Comparison of ENCODE assay signal across 14 mouse cellular contexts in the genomic region with DNA sequence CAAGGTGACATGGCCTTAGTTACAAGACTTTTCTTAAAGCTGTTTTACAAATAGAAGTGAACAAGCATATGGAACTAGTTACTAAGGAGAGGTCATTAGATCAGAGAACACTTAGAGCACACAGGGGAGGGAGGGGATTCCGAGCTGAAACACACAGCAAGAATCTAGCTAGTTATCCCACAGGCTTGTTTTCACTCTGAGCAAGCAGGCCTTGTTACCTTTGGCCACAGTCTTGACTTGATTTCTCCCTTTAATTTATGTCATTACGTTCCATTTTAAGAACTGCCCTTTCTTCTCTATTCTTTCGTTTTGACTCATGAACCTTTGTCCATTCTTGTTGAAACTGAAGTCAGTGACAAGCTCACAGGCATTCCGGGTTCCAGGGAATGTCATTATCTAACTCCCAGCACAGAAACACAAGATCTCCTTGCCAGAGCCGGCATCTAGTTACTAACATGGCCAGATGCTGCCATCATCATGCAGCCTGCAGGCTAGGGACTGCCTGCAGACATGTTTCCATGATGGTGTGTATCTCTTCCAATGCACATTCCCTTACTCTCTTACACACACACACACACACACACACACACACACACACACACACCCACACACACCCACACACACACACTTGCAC.
DNase-seq lines count a peak whose midpoint lies in the region; ATAC-seq and TF ChIP-seq lines count a peak whose summit lies in the region.
"Had no signal": no experiment of that assay in that cellular context is flagged by ENCODE, and none has a peak within 500 bp of the region (broad histone marks: within the 10 kb centered on the region; RNA-seq: fewer than 3 reads in every experiment).

No protein-coding gene starts in this region.

- ATAC-seq in heart, postnatal 0 days (ENCODE audit: insufficient read depth, low read depth), result no peak
- ATAC-seq in embryonic facial prominence, embryonic 13.5 days (ENCODE audit: insufficient number of reproducible peaks, insufficient read depth, low FRiP score, low TSS enrichment, low read depth), result no peak
- peak; percentile 69; the same call in 1 of the 2 replicates for ATAC-seq in limb, embryonic 14.5 days (ENCODE audit: low FRiP score, low read depth)
- ATAC-seq in midbrain, embryonic 14.5 days (ENCODE audit: low FRiP score, low TSS enrichment), result no peak
- ATAC-seq: hindbrain, postnatal 0 days; midbrain, embryonic 16.5 days had no signal

- WGBS in heart, postnatal 0 days, result 41% methylated on average over 5 of the region's 5 CpGs
- WGBS in embryonic facial prominence, embryonic 13.5 days, result 21% methylated on average over 5 of the region's 5 CpGs
- 22% methylated on average over 5 of the region's 5 CpGs for WGBS in limb, embryonic 14.5 days
- 70% methylated on average over 5 of the region's 5 CpGs for WGBS in midbrain, embryonic 14.5 days

- no peaks in the 10 kb centered on the region for H3K9me3 ChIP-seq in heart, postnatal 0 days (replicated peaks; ENCODE audit: control insufficient read depth, low read length)
- H3K9me3 ChIP-seq in embryonic facial prominence, embryonic 13.5 days, result no peaks in the 10 kb centered on the region
- no peaks in the 10 kb centered on the region for H3K9me3 ChIP-seq in limb, embryonic 14.5 days (ENCODE audit: control insufficient read depth, low read length)
- no peaks in the 10 kb centered on the region for H3K9me3 ChIP-seq in midbrain, embryonic 14.5 days (ENCODE audit: control insufficient read depth, low read length)
- H3K9me3 ChIP-seq: neural tube, embryonic 12.5 days had no signal

- H3K4me3 ChIP-seq in heart, postnatal 0 days (ENCODE audit: low read depth, low read length), result no peak overlapping the region
- H3K4me3 ChIP-seq in embryonic facial prominence, embryonic 13.5 days, result no peak overlapping the region
- H3K4me3 ChIP-seq in limb, embryonic 14.5 days (replicated peaks; ENCODE audit: low read length), result no peak overlapping the region
- H3K4me3 ChIP-seq in midbrain, embryonic 14.5 days (replicated peaks; ENCODE audit: low read depth, low read length), result no peak overlapping the region
- H3K4me3 ChIP-seq: neural tube, embryonic 12.5 days had no signal

- intact Hi-C loops in heart, postnatal 14 days (cut with DNase I), result no loop called here

- peak overlapping the region; percentile 34 for H3K27ac ChIP-seq in heart, postnatal 0 days (ENCODE audit: low read depth)
- peak overlapping the region; percentile 28 for H3K27ac ChIP-seq in embryonic facial prominence, embryonic 13.5 days
- peak overlapping the region; percentile 81 for H3K27ac ChIP-seq in limb, embryonic 14.5 days (replicated peaks; ENCODE audit: low read depth, low read length)
- H3K27ac ChIP-seq in midbrain, embryonic 14.5 days (replicated peaks; ENCODE audit: low read depth, low read length), result no peak overlapping the region
- H3K27ac ChIP-seq: hindbrain, postnatal 0 days; macrophage; neural tube, embryonic 12.5 days had no signal

- no peak for DNase-seq in heart, postnatal 0 days (ENCODE audit: low spot score)
- no peak for DNase-seq in heart, postnatal 14 days
- DNase-seq in brain, embryonic 14.5 days (ENCODE audit: low read depth), result peak; percentile 33
- DNase-seq in limb, embryonic 14.5 days (ENCODE audit: low spot score), result no peak
- DNase-seq in midbrain, embryonic 14.5 days, result no peak
- DNase-seq in adrenal gland, adult 2 months, result no peak
- DNase-seq: heart, postnatal 36 days; layer of hippocampus, adult 9-11 months; lung, adult 2 months had no signal

- no peaks in the 10 kb centered on the region for H3K27me3 ChIP-seq in heart, postnatal 0 days (ENCODE audit: control insufficient read depth, insufficient read depth, low read length)
- H3K27me3 ChIP-seq in embryonic facial prominence, embryonic 13.5 days, result no peaks in the 10 kb centered on the region
- H3K27me3 ChIP-seq in limb, embryonic 14.5 days (ENCODE audit: control insufficient read depth, insufficient read depth, low read length), result no peaks in the 10 kb centered on the region
- H3K27me3 ChIP-seq in midbrain, embryonic 14.5 days (ENCODE audit: control insufficient read depth, insufficient read depth, low read length), result no peaks in the 10 kb centered on the region
- H3K27me3 ChIP-seq: neural tube, embryonic 12.5 days had no signal

- TF ChIP-seq POLR2A in brain, embryonic 14.5 days (IDR thresholded peaks at IDR 0.05; ENCODE audit: borderline replicate concordance, extremely low read depth, insufficient read depth, insufficient read length, poor library complexity, severe bottlenecking), result no peak
- no peak for TF ChIP-seq POLR2A in limb, embryonic 14.5 days (IDR thresholded peaks at IDR 0.05; ENCODE audit: borderline replicate concordance, extremely low read depth, insufficient read depth, insufficient read length)

- no peak for TF ChIP-seq CTCF in heart, postnatal 0 days (IDR thresholded peaks at IDR 0.05; ENCODE audit: low read depth)
- TF ChIP-seq CTCF in brain, embryonic 14.5 days (IDR thresholded peaks at IDR 0.05; ENCODE audit: borderline replicate concordance, extremely low read depth, insufficient read depth, insufficient read length), result no peak

- H3K4me2 ChIP-seq in heart, postnatal 0 days (ENCODE audit: low read depth, low read length), result no peak overlapping the region
- H3K4me2 ChIP-seq in embryonic facial prominence, embryonic 13.5 days, result no peak overlapping the region
- no peak overlapping the region for H3K4me2 ChIP-seq in limb, embryonic 14.5 days (replicated peaks; ENCODE audit: low read depth, low read length, severe bottlenecking)
- no peak overlapping the region for H3K4me2 ChIP-seq in midbrain, embryonic 14.5 days (ENCODE audit: low read length)
- H3K4me2 ChIP-seq: neural tube, embryonic 12.5 days had no signal

- H3K9ac ChIP-seq in heart, postnatal 0 days (replicated peaks; ENCODE audit: low read depth, low read length), result no peak overlapping the region
- H3K9ac ChIP-seq in embryonic facial prominence, embryonic 13.5 days, result no peak overlapping the region
- H3K9ac ChIP-seq in limb, embryonic 14.5 days (ENCODE audit: low read depth, low read length, severe bottlenecking), result no peak overlapping the region
- H3K9ac ChIP-seq in midbrain, embryonic 14.5 days (replicated peaks; ENCODE audit: low read length), result no peak overlapping the region
- H3K9ac ChIP-seq: neural tube, embryonic 12.5 days had no signal

- peaks cover 41% of the 10 kb centered on the region for H3K4me1 ChIP-seq in heart, postnatal 0 days (ENCODE audit: control insufficient read depth, insufficient read depth)
- H3K4me1 ChIP-seq in embryonic facial prominence, embryonic 13.5 days, result peaks cover 31% of the 10 kb centered on the region
- peaks cover 40% of the 10 kb centered on the region for H3K4me1 ChIP-seq in limb, embryonic 14.5 days (ENCODE audit: control insufficient read depth, insufficient read depth, low read length)
- H3K4me1 ChIP-seq in midbrain, embryonic 14.5 days (ENCODE audit: control insufficient read depth, insufficient read depth, low read length), result peaks cover 8% of the 10 kb centered on the region

- no peak for TF ChIP-seq EP300 in heart, postnatal 0 days (IDR thresholded peaks at IDR 0.05; ENCODE audit: low read depth)

- H3K36me3 ChIP-seq in heart, postnatal 0 days (replicated peaks; ENCODE audit: control insufficient read depth, insufficient read depth, low read length), result no peaks in the 10 kb centered on the region
- H3K36me3 ChIP-seq in embryonic facial prominence, embryonic 13.5 days, result no peaks in the 10 kb centered on the region
- no peaks in the 10 kb centered on the region for H3K36me3 ChIP-seq in limb, embryonic 14.5 days (ENCODE audit: control insufficient read depth, insufficient read depth, low read length)
- H3K36me3 ChIP-seq in midbrain, embryonic 14.5 days (ENCODE audit: control insufficient read depth, insufficient read depth, low read length), result no peaks in the 10 kb centered on the region
- H3K36me3 ChIP-seq: neural tube, embryonic 12.5 days had no signal
